Mouse (Mus musculus) gastrocnemius, adult 2 months (tissue): ENCODE measurements around the gene Ctcfl. TPM values are rescaled to one million over a fixed set of nuclear protein-coding genes. Genes with fewer than 3 reads are reported as not detected.
"Not testable (repeated sequence)": the region's sequence is repeated elsewhere in the genome, so short reads cannot be mapped to it uniquely, and the experiment has no call there.

Source experiments
- DNase-seq: peaks from one replicate; pipeline ENCODE4 v3.0.0; 2022
- H3K27ac ChIP-seq: fragments of 200-600 bp; 2 replicates; pipeline ENCODE4 v1.8.1; 2022; ENCODE audit warnings: mild to moderate bottlenecking
- H3K4me3 ChIP-seq: fragments of 200-600 bp; 2 replicates; pipeline ENCODE4 v1.8.1; 2022; ENCODE audit warnings: mild to moderate bottlenecking, moderate library complexity
- CTCF ChIP-seq: fragments of 200-600 bp; IDR thresholded peaks from 2 replicates; pipeline ENCODE4 v1.8.1; 2022; ENCODE audit warnings: antibody characterized with exemption, mild to moderate bottlenecking, moderate library complexity
- intact Hi-C: fragments of 180-260 bp; cut with DNase I; formaldehyde crosslinking; loops from one replicate; pipeline ENCODE4 v1.15.1; 2025
- total RNA-seq, 2 experiments: library from RNA; stranded (reverse); gene quantifications; 2 replicates each; pipeline ENCODE4 v1.2.3; 2021

Gene Ctcfl
- total RNA-seq, 2 experiments from 2014 or later: 0.23 TPM; not detected in 1

- intact Hi-C loops: no loop called here
- Histone ChIP-seq H3K4me3 (no peak overlapping the region), H3K27ac (no peak overlapping the region)
- no peak for TF ChIP-seq CTCF
- DNase-seq: peak; percentile 14
These were observed 12.9 kb upstream of the Ctcfl start for GRCm38 (mm10) chr2:173132262-173132661.

GRCm38 (mm10) chr2:173129111-173129510 is 9.8 kb upstream of the Ctcfl start:
- Histone ChIP-seq H3K27ac (no peak overlapping the region), H3K4me3 (no peak overlapping the region)
- intact Hi-C loops: no loop called here
- no peak for DNase-seq
- no peak for TF ChIP-seq CTCF

- DNase-seq: no peak
- intact Hi-C loops: no loop called here
- H3K4me3 ChIP-seq: no peak overlapping the region
- TF ChIP-seq CTCF: no peak
- no peak overlapping the region for H3K27ac ChIP-seq
These were observed 7.1 kb upstream of the Ctcfl start for GRCm38 (mm10) chr2:173126386-173126785.

GRCm38 (mm10) chr2:173124022-173124735 is 4.9 kb upstream of the Ctcfl start:
- no peak for TF ChIP-seq CTCF
- Histone ChIP-seq H3K27ac (no peak overlapping the region), H3K4me3 (no peak overlapping the region)
- intact Hi-C loops: no loop called here
- no peak for DNase-seq

GRCm38 (mm10) chr2:173120117-173120516 is 792 bp upstream of the Ctcfl start:
- DNase-seq, H3K4me3 ChIP-seq, intact Hi-C loops, H3K27ac ChIP-seq: not testable (repeated sequence)

GRCm38 (mm10) chr2:173113796-173114195 is 5.5 kb downstream of the Ctcfl start:
- H3K27ac ChIP-seq, H3K4me3 ChIP-seq, intact Hi-C loops, DNase-seq: not testable (repeated sequence)
- peak; percentile 21; the same call in 1 of the 2 replicates for TF ChIP-seq CTCF

GRCm38 (mm10) chr2:173110571-173110970 is 8.8 kb downstream of the Ctcfl start:
- no peak for DNase-seq
- no peak overlapping the region for H3K27ac ChIP-seq
- no peak for TF ChIP-seq CTCF
- no peak overlapping the region for H3K4me3 ChIP-seq
- intact Hi-C loops: no loop called here

GRCm38 (mm10) chr2:173109510-173109909 is 9.8 kb downstream of the Ctcfl start:
- DNase-seq: no peak
- H3K4me3 ChIP-seq: no peak overlapping the region
- no peak overlapping the region for H3K27ac ChIP-seq
- no peak for TF ChIP-seq CTCF
- intact Hi-C loops: loop anchor here (5.0 to 10.0 kb wide), 3 partner anchors 345 to 453 kb away; no protein-coding TSS in a partner anchor

GRCm38 (mm10) chr2:173108509-173109190 is 10.7 kb downstream of the Ctcfl start:
- DNase-seq: no peak
- no peak overlapping the region for H3K27ac ChIP-seq
- no peak overlapping the region for H3K4me3 ChIP-seq
- intact Hi-C loops: loop anchor here (5.0 to 10.0 kb wide), 3 partner anchors 346 to 454 kb away; no protein-coding TSS in a partner anchor
- no peak for TF ChIP-seq CTCF

GRCm38 (mm10) chr2:173106889-173107785 is 12.2 kb downstream of the Ctcfl start:
- peak; percentile 89 for TF ChIP-seq CTCF
- intact Hi-C loops: loop anchor here (1.0 to 10.0 kb wide), 4 partner anchors 77 to 455 kb away; no protein-coding TSS in a partner anchor
- peak; percentile 37 for DNase-seq
- Histone ChIP-seq H3K27ac (no peak overlapping the region), H3K4me3 (no peak overlapping the region)

GRCm38 (mm10) chr2:173106409-173106808 is 12.9 kb downstream of the Ctcfl start:
- Histone ChIP-seq H3K4me3 (no peak overlapping the region), H3K27ac (no peak overlapping the region)
- DNase-seq: no peak
- intact Hi-C loops: loop anchor here (5.0 to 10.0 kb wide), 3 partner anchors 348 to 456 kb away; no protein-coding TSS in a partner anchor
- TF ChIP-seq CTCF: no peak

GRCm38 (mm10) chr2:173097337-173097736 is 22.0 kb downstream of the Ctcfl start:
- H3K27ac ChIP-seq, intact Hi-C loops, DNase-seq, H3K4me3 ChIP-seq: not testable (repeated sequence)
- peak; percentile 50 for TF ChIP-seq CTCF
